Mouse (Mus musculus) ES-Bruce4 (cell line): ENCODE data around the gene Mtus2.

Source experiments
- CTCF ChIP-seq: IDR thresholded peaks from one replicate; pipeline ENCODE4 v1.8.1; 2011; ENCODE audit warnings: low read depth, low read length
- EP300 ChIP-seq: IDR thresholded peaks from 2 replicates; pipeline ENCODE4 v1.6.1; 2011; ENCODE audit warnings: low read depth, low read length; ENCODE audit not compliant: insufficient read depth
- POLR2A ChIP-seq: IDR thresholded peaks from one replicate; pipeline ENCODE4 v1.8.1; 2011; ENCODE audit warnings: low read length; ENCODE audit not compliant: insufficient read depth

DNA sequence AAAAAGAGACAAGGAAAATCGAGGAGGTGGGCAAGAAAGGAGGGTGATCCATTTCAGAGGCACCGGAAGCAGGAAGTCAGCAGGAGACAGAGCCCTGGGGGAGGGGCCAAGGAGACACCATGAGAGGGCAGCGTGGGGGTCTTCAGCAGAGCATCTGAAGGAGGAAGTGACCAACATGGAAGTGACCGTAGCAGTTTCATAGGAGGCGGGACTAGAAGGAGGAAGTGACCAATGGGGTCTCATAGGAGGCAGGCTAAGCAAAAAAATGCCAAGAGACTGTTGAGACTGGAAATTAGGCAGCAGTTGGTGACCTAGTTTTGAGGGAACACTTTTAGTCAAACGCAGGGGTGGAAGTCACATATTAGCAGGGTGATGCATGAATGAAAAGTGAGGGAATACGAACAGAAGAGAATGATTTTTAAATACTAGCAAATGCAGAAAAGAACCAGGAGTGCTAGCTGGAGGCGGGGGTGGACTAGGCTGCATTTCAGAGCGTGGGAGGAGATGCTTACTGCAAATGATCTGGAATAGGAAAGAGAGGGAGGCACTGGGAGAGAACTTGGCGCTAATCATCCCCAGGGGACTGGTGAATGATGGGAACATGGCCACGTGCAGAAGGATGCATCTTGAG lies 133.2 kb downstream of the Mtus2 start:
- no peak for TF ChIP-seq POLR2A
- TF ChIP-seq CTCF: no peak
- no peak for TF ChIP-seq EP300
